Mouse (Mus musculus): Measurements from ENCODE around the gene Il16. TPM values are rescaled to one million over a fixed set of nuclear protein-coding genes. Genes with fewer than 3 reads are reported as not detected.

Il16 gene
- polyA plus RNA-seq, 1 experiment from 2014 or later, result 4.5 TPM

DNA sequence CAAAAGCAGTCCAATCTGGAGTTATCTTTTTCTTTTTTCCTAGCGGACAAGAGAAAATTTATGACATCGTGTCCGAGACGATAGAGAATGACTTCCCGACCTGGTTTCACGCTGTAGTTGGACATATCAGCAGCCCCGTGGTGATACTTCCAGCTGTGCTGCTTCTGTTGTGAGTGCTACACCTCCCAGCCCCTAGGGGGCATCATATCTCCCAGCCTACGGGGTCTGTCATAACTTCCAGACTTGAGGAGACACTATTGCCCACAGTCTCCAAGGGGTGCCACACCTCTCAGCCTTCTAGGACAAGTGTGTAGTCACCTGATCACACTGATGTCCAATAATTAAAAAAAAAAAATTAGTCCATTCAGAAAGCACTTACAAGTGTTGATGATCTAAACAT, 129.7 kb downstream of the Il16 start:
- ATAC-seq (ENCODE audit: low read depth), result no peak
- Histone ChIP-seq H3K27me3 (ENCODE audit: control insufficient read depth, insufficient read depth, low read depth, low read length) (no peaks in the 10 kb centered on the region), H3K4me2 (ENCODE audit: low read depth, low read length) (no peak overlapping the region), H3K36me3 (ENCODE audit: control insufficient read depth, insufficient read depth, low read length) (no peaks in the 10 kb centered on the region), H3K9me3 (ENCODE audit: control insufficient read depth, low read length) (no peaks in the 10 kb centered on the region), H3K9ac (ENCODE audit: low read length) (no peak overlapping the region), H3K4me1 (replicated peaks; ENCODE audit: control insufficient read depth, insufficient read depth, low read length) (no peaks in the 10 kb centered on the region), H3K27ac (ENCODE audit: low read length) (no peak overlapping the region), H3K4me3 (ENCODE audit: low read length) (no peak overlapping the region)
- WGBS, result 84% methylated on average over 8 of the region's 8 CpGs

DNA sequence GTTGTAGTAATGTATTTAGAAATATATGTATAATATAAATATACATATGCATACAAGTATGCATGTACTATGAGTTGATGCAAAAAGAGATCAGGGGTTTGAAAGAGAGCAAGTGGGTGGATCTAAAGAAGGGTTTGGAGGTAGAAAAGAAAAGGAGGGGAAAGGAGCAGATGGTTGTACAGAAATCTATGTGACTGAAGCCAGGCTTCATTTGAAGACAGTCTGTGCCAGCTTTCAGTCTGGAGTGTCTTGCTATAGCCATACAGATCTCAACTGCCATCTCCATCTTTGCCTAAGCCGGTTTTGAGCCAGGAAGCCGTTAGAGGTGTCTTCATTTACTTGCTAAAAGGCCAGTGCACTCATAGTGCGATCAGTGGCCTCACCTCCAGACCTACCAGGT, 130.3 kb downstream of the Il16 start:
- Histone ChIP-seq H3K9ac (ENCODE audit: low read length) (no peak overlapping the region), H3K27ac (ENCODE audit: low read length) (no peak overlapping the region), H3K27me3 (ENCODE audit: control insufficient read depth, insufficient read depth, low read depth, low read length) (no peaks in the 10 kb centered on the region), H3K4me2 (ENCODE audit: low read depth, low read length) (no peak overlapping the region), H3K4me3 (ENCODE audit: low read length) (no peak overlapping the region), H3K4me1 (replicated peaks; ENCODE audit: control insufficient read depth, insufficient read depth, low read length) (no peaks in the 10 kb centered on the region), H3K36me3 (ENCODE audit: control insufficient read depth, insufficient read depth, low read length) (no peaks in the 10 kb centered on the region), H3K9me3 (ENCODE audit: control insufficient read depth, low read length) (no peaks in the 10 kb centered on the region)
- WGBS, result 82% methylated on average over 3 of the region's 3 CpGs
- no peak for ATAC-seq (ENCODE audit: low read depth)

DNA sequence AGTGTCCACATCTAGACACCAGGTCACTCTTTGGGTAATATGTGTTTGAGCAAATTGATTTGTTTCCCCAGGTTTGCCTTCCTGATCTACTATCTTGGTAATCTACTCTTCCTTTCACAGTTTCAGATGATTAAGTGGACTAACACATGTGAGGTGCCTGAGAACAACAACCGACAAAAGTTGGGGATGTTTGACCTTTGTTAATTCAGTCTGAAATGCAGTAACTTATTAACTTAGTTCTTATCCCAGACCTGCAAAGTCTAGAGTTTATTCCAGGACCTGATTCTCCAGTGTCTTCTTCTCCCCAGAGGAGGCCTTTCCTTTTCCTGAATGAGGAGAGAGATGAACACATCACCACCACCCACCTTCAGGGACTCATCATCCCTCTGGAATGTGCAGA, 133.6 kb downstream of the Il16 start:
- no peaks in the 10 kb centered on the region for H3K36me3 ChIP-seq (ENCODE audit: control insufficient read depth, insufficient read depth, low read length)
- no peaks in the 10 kb centered on the region for H3K4me1 ChIP-seq (replicated peaks; ENCODE audit: control insufficient read depth, insufficient read depth, low read length)
- WGBS, result 67% methylated on average over 1 of the region's 1 CpGs
- no peak overlapping the region for H3K4me2 ChIP-seq (ENCODE audit: low read depth, low read length)
- no peak for ATAC-seq (ENCODE audit: low read depth)
- H3K27ac ChIP-seq (ENCODE audit: low read length), result no peak overlapping the region
- no peaks in the 10 kb centered on the region for H3K9me3 ChIP-seq (ENCODE audit: control insufficient read depth, low read length)
- no peaks in the 10 kb centered on the region for H3K27me3 ChIP-seq (ENCODE audit: control insufficient read depth, insufficient read depth, low read depth, low read length)
- no peak overlapping the region for H3K9ac ChIP-seq (ENCODE audit: low read length)
- H3K4me3 ChIP-seq (ENCODE audit: low read length), result no peak overlapping the region

DNA sequence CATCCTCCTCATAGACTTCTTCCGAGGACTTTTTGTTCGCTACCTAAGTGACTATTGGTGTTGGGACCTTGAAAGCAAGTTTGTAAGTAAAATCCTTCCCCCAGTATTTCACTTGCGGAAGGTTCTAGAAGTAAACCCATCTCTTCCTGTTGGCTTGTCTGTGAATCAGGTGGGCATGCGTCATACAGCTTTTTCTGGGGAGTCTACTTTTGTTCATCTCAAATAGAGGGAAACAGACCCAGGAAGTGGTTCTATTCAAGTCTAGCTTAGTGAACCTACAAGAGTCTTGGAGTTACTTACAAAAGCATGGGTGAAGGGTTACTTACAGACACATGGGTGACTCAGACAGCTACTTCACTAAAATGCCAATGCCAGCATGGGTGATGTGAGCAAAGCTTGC, 135.6 kb downstream of the Il16 start:
- no peak overlapping the region for H3K9ac ChIP-seq (ENCODE audit: low read length)
- 94% methylated on average over 4 of the region's 4 CpGs for WGBS
- no peaks in the 10 kb centered on the region for H3K36me3 ChIP-seq (ENCODE audit: control insufficient read depth, insufficient read depth, low read length)
- H3K4me2 ChIP-seq (ENCODE audit: low read depth, low read length), result no peak overlapping the region
- H3K27ac ChIP-seq (ENCODE audit: low read length), result no peak overlapping the region
- no peak overlapping the region for H3K4me3 ChIP-seq (ENCODE audit: low read length)
- H3K27me3 ChIP-seq (ENCODE audit: control insufficient read depth, insufficient read depth, low read depth, low read length), result no peaks in the 10 kb centered on the region
- H3K9me3 ChIP-seq (ENCODE audit: control insufficient read depth, low read length), result no peaks in the 10 kb centered on the region
- no peaks in the 10 kb centered on the region for H3K4me1 ChIP-seq (replicated peaks; ENCODE audit: control insufficient read depth, insufficient read depth, low read length)
- no peak for ATAC-seq (ENCODE audit: low read depth)

DNA sequence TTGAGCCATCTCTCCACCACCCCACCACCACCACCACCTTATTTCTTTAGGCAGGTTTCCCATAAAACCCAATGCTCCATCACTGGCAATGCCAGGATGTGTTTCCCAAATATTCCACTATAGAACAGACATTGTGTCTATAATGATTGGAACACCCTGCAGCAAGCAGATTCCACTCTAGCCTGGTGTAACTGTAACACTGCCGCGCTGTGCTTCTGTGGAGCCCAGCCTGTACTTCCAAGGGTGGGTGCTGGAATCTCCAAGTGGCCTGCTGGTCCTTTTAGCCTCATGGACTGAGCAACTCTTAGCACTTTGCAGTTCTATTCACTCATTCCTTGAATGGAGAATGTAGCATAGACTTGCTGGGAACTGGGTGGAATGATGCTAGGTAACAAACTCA, 138.7 kb downstream of the Il16 start:
- Histone ChIP-seq H3K36me3 (ENCODE audit: control insufficient read depth, insufficient read depth, low read length) (no peaks in the 10 kb centered on the region), H3K4me1 (replicated peaks; ENCODE audit: control insufficient read depth, insufficient read depth, low read length) (no peaks in the 10 kb centered on the region), H3K27me3 (ENCODE audit: control insufficient read depth, insufficient read depth, low read depth, low read length) (no peaks in the 10 kb centered on the region), H3K27ac (ENCODE audit: low read length) (no peak overlapping the region), H3K4me2 (ENCODE audit: low read depth, low read length) (no peak overlapping the region), H3K9me3 (ENCODE audit: control insufficient read depth, low read length) (no peaks in the 10 kb centered on the region), H3K9ac (ENCODE audit: low read length) (no peak overlapping the region), H3K4me3 (ENCODE audit: low read length) (no peak overlapping the region)
- no peak for ATAC-seq (ENCODE audit: low read depth)
- WGBS, result 92% methylated on average over 2 of the region's 2 CpGs

DNA sequence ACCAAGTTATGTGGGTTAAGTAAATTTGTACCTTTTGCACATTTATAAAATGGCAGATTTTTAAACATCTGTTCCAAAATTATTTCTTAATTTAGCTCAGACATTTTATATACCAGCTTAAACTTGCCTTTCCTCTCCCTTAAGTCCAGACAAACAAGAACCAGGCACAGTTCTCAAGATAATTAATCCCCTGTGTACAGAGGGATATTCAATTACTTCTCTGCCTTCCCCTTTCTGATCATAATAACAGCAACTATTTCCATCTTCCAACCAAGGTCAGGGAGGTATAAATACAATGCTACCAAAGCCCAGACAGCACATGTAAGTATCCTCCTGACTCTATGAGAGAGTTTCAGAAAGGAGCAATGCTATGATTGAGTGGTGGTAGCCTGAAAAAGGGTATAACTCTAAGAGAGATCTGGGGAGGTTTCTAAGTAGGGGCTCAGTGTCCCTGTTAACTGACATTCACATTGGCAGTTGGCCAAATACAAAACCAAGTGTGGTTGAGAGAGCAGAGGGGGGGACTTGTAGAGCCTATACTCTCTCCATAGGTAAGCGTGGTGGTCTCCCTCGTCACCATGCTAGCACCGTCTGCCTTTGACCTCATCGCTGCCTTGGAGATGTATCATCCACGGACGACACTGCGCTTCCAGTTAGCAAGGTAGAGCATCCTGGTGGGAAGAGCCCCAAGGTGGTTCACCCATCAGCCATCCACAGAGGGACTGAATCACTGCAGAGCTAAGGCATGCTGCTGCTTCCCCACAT, 141.2 kb downstream of the Il16 start:
- H3K4me2 ChIP-seq (ENCODE audit: low read depth, low read length), result no peak overlapping the region
- H3K27ac ChIP-seq (ENCODE audit: low read length), result no peak overlapping the region
- H3K27me3 ChIP-seq (ENCODE audit: control insufficient read depth, insufficient read depth, low read depth, low read length), result no peaks in the 10 kb centered on the region
- ATAC-seq (ENCODE audit: low read depth), result no peak
- no peak overlapping the region for H3K4me3 ChIP-seq (ENCODE audit: low read length)
- 88% methylated on average over 7 of the region's 7 CpGs for WGBS
- H3K4me1 ChIP-seq (replicated peaks; ENCODE audit: control insufficient read depth, insufficient read depth, low read length), result no peaks in the 10 kb centered on the region
- no peaks in the 10 kb centered on the region for H3K36me3 ChIP-seq (ENCODE audit: control insufficient read depth, insufficient read depth, low read length)
- no peaks in the 10 kb centered on the region for H3K9me3 ChIP-seq (ENCODE audit: control insufficient read depth, low read length)
- no peak overlapping the region for H3K9ac ChIP-seq (ENCODE audit: low read length)

DNA sequence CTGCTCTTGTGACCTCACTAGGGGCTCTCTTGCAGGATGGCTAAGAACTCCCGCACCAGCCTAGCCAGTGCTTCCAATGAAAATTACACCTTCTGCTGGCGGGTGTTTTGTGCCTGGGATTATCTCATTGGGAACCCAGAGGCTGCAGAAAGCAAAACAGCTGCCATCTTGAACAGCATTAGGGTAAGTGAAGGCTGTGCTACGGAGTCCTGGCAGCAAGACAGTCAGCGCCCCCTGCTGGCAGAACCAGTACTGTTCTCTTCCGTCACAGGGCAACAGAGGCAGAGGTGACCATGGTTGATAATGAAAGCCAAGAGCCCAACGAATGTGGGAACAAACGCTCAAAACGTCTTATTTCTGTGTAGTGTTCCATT, 145.6 kb downstream of the Il16 start:
- H3K4me2 ChIP-seq (ENCODE audit: low read depth, low read length), result no peak overlapping the region

DNA sequence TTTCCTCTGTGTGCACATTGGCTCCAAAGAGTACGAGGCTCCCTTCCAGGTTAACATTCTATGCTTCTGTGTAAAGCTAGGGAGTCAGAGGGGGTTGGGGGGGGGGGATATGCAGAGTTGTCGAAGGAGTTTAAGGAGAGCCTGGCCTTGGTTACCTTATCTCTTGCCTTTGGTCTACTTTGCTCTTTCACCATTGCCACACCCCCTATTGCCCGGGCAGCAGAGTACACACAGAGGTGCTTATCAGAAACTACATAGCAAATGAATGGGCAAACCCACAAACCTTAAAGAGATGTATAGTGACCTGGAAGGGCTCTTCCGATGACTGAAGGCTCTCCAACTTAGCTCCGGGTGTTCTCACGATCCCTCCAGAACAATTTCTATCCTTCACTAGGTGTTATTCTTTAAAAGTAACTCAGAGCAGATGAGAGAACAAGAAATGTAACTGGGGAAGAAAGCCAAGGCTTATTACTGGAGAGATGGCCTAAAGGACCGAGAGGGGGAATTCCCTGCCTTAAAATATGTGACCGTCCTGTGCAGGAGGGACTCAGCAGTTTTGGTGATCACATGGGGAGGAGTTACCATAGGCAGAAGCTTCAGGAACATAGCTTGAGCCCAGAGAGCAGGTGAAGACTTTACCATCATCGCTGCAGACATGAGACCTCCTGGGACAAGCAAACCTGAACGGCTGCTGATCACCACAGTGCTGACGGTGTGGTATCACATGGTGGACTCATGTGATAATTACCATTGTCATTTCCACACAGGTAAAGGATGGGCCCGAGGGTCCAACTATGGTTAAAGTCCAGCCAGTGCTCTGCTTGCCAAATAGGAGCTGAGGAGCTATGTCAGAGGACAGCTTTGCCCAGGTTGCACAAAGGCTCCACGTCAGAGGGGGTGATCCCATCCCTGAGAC, 146.3 kb downstream of the Il16 start:
- H3K9me3 ChIP-seq (ENCODE audit: control insufficient read depth, low read length), result no peaks in the 10 kb centered on the region
- WGBS, result 68% methylated on average over 13 of the region's 13 CpGs
- peak; percentile 45; the same call in 1 of the 2 replicates for ATAC-seq (ENCODE audit: low read depth)

More for the DNA sequence above, 145.6 kb downstream of the Il16 start:
- Histone ChIP-seq H3K4me1 (replicated peaks; ENCODE audit: control insufficient read depth, insufficient read depth, low read length) (no peaks in the 10 kb centered on the region), H3K27me3 (ENCODE audit: control insufficient read depth, insufficient read depth, low read depth, low read length) (no peaks in the 10 kb centered on the region), H3K27ac (ENCODE audit: low read length) (no peak overlapping the region), H3K4me3 (ENCODE audit: low read length) (no peak overlapping the region), H3K9me3 (ENCODE audit: control insufficient read depth, low read length) (no peaks in the 10 kb centered on the region), H3K9ac (ENCODE audit: low read length) (no peak overlapping the region), H3K36me3 (ENCODE audit: control insufficient read depth, insufficient read depth, low read length) (no peaks in the 10 kb centered on the region)
- WGBS, result 62% methylated on average over 8 of the region's 8 CpGs
- no peak for ATAC-seq (ENCODE audit: low read depth)

DNA sequence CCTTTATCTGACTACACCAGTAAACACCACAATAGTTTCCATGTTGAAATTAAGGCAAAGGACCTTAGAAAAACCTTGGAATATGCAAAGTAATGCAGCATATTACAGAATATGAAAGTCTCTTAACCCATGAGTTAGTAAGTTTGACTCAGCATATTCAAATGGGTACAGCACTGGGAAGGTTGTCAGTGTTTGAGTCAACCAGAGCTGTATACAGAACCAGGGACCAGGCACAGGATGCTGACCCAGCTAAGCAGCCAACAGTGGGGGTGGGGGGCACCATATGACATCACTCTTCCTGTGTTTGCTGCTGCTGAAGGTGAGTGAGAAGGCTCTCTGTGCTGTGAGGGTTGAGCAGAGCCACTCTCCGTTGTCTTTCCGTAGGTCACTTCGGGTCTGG, 148.5 kb downstream of the Il16 start:
- H3K4me1 ChIP-seq (replicated peaks; ENCODE audit: control insufficient read depth, insufficient read depth, low read length), result no peaks in the 10 kb centered on the region
- H3K27me3 ChIP-seq (ENCODE audit: control insufficient read depth, insufficient read depth, low read depth, low read length), result no peaks in the 10 kb centered on the region
- WGBS, result 77% methylated on average over 3 of the region's 3 CpGs
- no peaks in the 10 kb centered on the region for H3K36me3 ChIP-seq (ENCODE audit: control insufficient read depth, insufficient read depth, low read length)
- H3K27ac ChIP-seq (ENCODE audit: low read length), result no peak overlapping the region
- H3K4me2 ChIP-seq (ENCODE audit: low read depth, low read length), result no peak overlapping the region
- no peaks in the 10 kb centered on the region for H3K9me3 ChIP-seq (ENCODE audit: control insufficient read depth, low read length)
- no peak for ATAC-seq (ENCODE audit: low read depth)
- H3K9ac ChIP-seq (ENCODE audit: low read length), result no peak overlapping the region
- H3K4me3 ChIP-seq (ENCODE audit: low read length), result no peak overlapping the region

More for the DNA sequence above, 146.3 kb downstream of the Il16 start:
- Histone ChIP-seq H3K27ac (ENCODE audit: low read length) (no peak overlapping the region), H3K9ac (ENCODE audit: low read length) (no peak overlapping the region), H3K4me3 (ENCODE audit: low read length) (no peak overlapping the region), H3K4me2 (ENCODE audit: low read depth, low read length) (no peak overlapping the region), H3K27me3 (ENCODE audit: control insufficient read depth, insufficient read depth, low read depth, low read length) (no peaks in the 10 kb centered on the region), H3K4me1 (replicated peaks; ENCODE audit: control insufficient read depth, insufficient read depth, low read length) (no peaks in the 10 kb centered on the region), H3K36me3 (ENCODE audit: control insufficient read depth, insufficient read depth, low read length) (no peaks in the 10 kb centered on the region)

Data from lung, embryonic 16.5 days (tissue).